Mouse (Mus musculus): ENCODE data around the gene Ctsl.

DNA sequence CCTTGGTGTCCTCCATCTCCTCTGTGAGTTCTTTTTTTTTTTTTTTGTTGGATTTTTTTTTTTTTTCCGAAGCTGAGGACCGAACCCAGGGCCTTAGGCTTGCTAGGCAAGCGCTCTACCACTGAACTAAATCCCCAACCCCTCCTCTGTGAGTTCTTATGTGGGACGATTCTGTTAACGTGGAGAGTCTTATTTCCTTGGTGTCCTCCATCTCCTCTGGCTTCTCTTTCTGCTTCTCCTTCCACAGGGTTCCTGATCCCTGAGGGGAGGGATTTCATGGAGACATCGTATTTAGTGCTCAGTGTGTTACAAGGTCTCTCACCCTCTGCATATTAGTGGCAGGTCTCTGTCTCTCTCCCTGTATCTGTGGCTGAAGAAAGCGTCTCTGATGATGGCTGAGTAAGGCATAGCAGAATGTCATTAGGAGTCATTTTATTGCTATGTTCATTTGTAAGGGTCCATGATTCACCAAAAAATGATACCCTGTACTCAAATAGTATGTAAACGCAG lies 32.3 kb upstream of the Ctsl start:
- TF ChIP-seq CTCF (IDR thresholded peaks at IDR 0.05; ENCODE audit: borderline replicate concordance, insufficient read depth, low read depth, low read length) (no peak), POLR2A (IDR thresholded peaks at IDR 0.05; ENCODE audit: borderline replicate concordance, insufficient read depth, low read length) (no peak)

All from cerebellum, adult 2 months (tissue).